Mouse (Mus musculus) heart, embryonic 10.5 days (tissue): ENCODE measurements around the gene Tlr2. TPM values are rescaled to one million over a fixed set of nuclear protein-coding genes. Genes with fewer than 3 reads are reported as not detected.
"Not testable (repeated sequence)": the region's sequence is repeated elsewhere in the genome, so short reads cannot be mapped to it uniquely, and the experiment has no call there.

ENCODE experiments used
- DNase-seq: peaks from one replicate; pipeline ENCODE4 v3.0.0-alpha.2; 2017; ENCODE audit warnings: low spot score
- H3K27ac ChIP-seq: fragments of 300-500 bp; sonication (generic); 2 replicates; pipeline ENCODE4 v1.5.1; 2016; ENCODE audit warnings: mild to moderate bottlenecking
- H3K27me3 ChIP-seq: fragments of 300-500 bp; sonication (generic); 2 replicates; pipeline ENCODE4 v1.6.1; 2016; ENCODE audit warnings: mild to moderate bottlenecking; ENCODE audit not compliant: poor library complexity, insufficient read depth, severe bottlenecking
- H3K36me3 ChIP-seq: fragments of 300-500 bp; sonication (generic); 2 replicates; pipeline ENCODE4 v1.6.1; 2016; ENCODE audit warnings: mild to moderate bottlenecking, moderate library complexity
- H3K4me1 ChIP-seq: fragments of 300-500 bp; sonication (generic); 2 replicates; pipeline ENCODE4 v1.6.1; 2016; ENCODE audit warnings: mild to moderate bottlenecking
- H3K4me3 ChIP-seq: fragments of 300-500 bp; sonication (generic); 2 replicates; pipeline ENCODE4 v1.5.1; 2016; ENCODE audit warnings: mild to moderate bottlenecking, moderate library complexity
- H3K9me3 ChIP-seq: fragments of 300-500 bp; sonication (generic); 2 replicates; pipeline ENCODE4 v1.6.1; 2016; ENCODE audit warnings: mild to moderate bottlenecking, moderate library complexity
- WGBS: fragments of 180-500 bp; shearing (Covaris S2); methylation state at CpG from one replicate; pipeline ENCODE4 v1.1.7; 2016; 5-methylcytosine and 5-hydroxymethylcytosine counted together
- polyA plus RNA-seq: library from polyadenylated mRNA; unstranded; fragments of >200 nt; fragmentation: Nextera tagmentation; extraction: Ambion mirVana; gene quantifications from 2 replicates; pipeline ENCODE4 v1.2.1, GENCODE M21; 2016

Gene Tlr2
- 1.8 and 1.9 TPM in 2 replicates for polyA plus RNA-seq

DNA sequence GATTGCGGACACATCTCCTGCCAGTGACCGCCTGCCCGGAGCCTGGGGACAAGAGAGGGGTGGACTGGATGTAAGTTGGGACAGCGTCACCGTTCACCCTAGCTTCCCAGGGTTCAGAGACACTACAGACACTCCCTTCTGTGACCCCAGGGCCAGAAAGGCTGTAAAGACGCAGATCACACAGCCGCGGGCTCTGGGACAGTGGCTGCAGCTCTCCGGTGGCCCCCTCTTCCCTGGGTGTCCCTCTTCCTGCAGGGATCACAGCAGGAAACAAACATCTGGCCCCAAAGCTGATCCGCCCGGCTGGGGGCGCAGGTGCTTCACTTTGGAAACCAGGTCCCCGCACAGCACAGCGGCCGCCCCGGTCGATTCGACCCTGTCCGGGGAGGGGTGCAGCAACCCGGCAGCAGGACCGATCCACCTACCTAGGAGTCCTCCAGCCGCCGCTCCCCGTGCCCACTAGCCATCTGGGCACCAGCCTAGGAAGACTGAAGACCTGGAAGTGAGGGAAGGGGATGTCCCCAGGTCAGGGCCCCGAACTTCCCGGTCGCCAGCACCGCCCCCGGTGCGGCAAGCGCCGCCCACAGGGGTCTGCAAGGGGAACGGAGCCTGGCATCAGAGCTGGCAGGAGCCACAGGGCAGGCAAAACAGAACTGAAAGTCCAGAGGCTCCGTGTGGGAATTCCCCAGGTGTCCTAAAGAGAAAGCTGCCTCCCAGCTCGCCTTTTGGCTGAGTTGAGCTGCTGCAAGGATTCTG, at the start of gene Tlr2:
TSS of gene Tlr2 (minus strand) at position 673 of the 756 bp plus-strand sequence.
- H3K4me1 ChIP-seq, result peaks cover 8% of the 10 kb centered on the region; the same call in 1 of the 2 replicates
- peak; percentile 87 for DNase-seq

DNA sequence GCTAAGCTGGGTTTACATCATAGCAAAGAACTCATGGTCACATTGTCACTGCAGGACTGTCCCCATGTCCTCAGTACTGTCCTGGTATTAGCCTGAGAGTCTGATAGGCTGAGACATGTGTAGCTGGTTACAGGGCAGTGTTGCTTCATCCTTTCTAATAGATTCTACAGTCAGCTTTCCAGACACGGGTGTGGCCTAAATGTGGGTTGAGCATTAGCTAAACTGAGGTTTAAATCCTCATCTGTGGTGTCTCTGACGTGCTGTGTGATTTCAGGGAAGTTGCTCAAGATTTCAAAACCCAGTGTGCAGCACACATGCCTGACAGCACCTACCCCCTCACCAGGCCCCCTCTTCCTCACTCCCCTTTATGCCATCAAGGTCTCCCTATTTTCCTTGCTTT, 43.6 kb upstream of the Tlr2 start:
- no peaks in the 10 kb centered on the region for H3K27me3 ChIP-seq
- WGBS, result 61% methylated on average over 2 of the region's 2 CpGs

More for the DNA sequence above, at the start of gene Tlr2:
- H3K4me3 ChIP-seq, result peak within 1 kb of the TSS; percentile 68
- no peaks in the 10 kb centered on the region for H3K36me3 ChIP-seq
- H3K27ac ChIP-seq, result peak within 1 kb of the TSS; percentile 86
- H3K27me3 ChIP-seq, result peaks cover 6% of the 10 kb centered on the region; the same call in 1 of the 2 replicates
- WGBS, result under 1% methylated on average over 35 of the region's 35 CpGs
- H3K9me3 ChIP-seq, result no peaks in the 10 kb centered on the region

DNA sequence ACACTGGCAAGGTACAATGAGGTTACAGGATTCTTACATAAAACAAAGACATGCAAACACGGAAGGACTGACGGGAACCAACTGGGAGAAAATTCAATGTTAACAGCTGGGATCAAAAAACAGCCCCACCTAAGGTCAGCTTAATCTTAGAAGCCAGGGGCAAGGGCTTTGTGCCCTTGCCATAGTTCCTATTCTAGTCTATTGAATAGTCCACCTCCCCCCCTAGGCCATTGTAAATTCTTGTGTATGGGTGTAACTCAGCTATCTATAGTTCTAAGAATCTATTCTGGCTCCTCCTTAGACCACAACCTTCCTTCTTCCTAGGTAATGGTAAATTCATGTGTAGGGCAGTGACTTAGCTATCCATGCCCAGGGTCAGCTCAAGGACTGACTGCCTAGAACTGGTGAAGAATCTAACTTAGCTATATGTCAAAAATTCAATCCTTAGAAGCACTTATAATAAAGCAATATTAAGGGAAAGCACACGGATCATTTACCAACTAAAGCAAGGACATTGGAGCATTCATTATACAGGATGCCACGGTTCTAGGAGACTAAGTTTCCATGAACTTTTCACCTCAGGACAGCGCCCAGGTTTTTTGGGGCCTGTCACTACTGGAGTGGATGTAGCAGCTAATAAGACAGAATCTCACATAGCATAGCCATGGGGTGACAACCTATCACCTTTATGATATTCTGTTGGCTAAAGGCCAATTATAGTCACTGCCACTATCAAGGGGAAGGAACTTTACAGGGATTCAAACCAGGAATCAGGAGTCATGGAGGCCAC, 37.9 kb upstream of the Tlr2 start:
- H3K4me3 ChIP-seq, H3K36me3 ChIP-seq, H3K4me1 ChIP-seq, H3K27ac ChIP-seq, H3K27me3 ChIP-seq, H3K9me3 ChIP-seq, DNase-seq: not testable (repeated sequence)
- 86% methylated on average over 5 of the region's 5 CpGs for WGBS

More for the DNA sequence above, 43.6 kb upstream of the Tlr2 start:
- no peak for DNase-seq
- H3K9me3 ChIP-seq, result no peaks in the 10 kb centered on the region
- no peak overlapping the region for H3K4me3 ChIP-seq
- no peaks in the 10 kb centered on the region for H3K36me3 ChIP-seq
- no peaks in the 10 kb centered on the region for H3K4me1 ChIP-seq
- no peak overlapping the region for H3K27ac ChIP-seq

- Histone ChIP-seq H3K4me1 (no peaks in the 10 kb centered on the region), H3K36me3 (no peaks in the 10 kb centered on the region), H3K27me3 (no peaks in the 10 kb centered on the region), H3K9me3 (no peaks in the 10 kb centered on the region), H3K4me3 (no peak overlapping the region), H3K27ac (no peak overlapping the region)
- 88% methylated on average over 4 of the region's 4 CpGs for WGBS
- DNase-seq, result no peak
These were observed 37.2 kb upstream of the Tlr2 start for GRCm38 (mm10) chr3:83878801-83879200.

GRCm38 (mm10) chr3:83876299-83876698, 34.7 kb upstream of the Tlr2 start:
- H3K4me1 ChIP-seq, result no peaks in the 10 kb centered on the region
- no peaks in the 10 kb centered on the region for H3K27me3 ChIP-seq
- H3K9me3 ChIP-seq, result no peaks in the 10 kb centered on the region
- no peak for DNase-seq
- 66% methylated on average over 4 of the region's 4 CpGs for WGBS
- no peak overlapping the region for H3K27ac ChIP-seq
- no peaks in the 10 kb centered on the region for H3K36me3 ChIP-seq
- H3K4me3 ChIP-seq, result no peak overlapping the region

GRCm38 (mm10) chr3:83875078-83875477, 33.5 kb upstream of the Tlr2 start:
- not testable (repeated sequence) for H3K4me1 ChIP-seq, H3K4me3 ChIP-seq, H3K9me3 ChIP-seq, H3K27me3 ChIP-seq, H3K27ac ChIP-seq, DNase-seq, H3K36me3 ChIP-seq
- WGBS, result 87% methylated on average over 2 of the region's 2 CpGs

DNA sequence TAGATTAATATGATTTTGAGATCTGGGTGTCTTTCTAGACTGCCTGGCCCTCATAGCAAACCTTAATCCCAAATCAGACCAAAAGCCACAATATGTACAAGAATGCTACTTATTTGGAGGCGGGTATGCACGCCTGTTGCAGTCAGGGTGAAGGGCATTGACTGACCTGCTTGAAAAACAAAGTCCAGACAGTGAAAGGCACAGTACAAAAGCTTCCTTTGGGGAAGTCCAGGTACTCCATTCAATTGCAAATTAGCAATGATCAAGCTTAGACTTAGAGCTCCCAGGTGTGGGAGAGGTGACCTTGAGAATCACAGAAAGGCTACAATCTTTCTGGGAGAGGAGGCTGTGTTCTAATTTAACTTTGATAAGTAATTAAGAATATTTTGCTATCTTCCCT, 31.3 kb upstream of the Tlr2 start:
- H3K4me3 ChIP-seq, DNase-seq, H3K36me3 ChIP-seq, H3K4me1 ChIP-seq, H3K27me3 ChIP-seq, H3K9me3 ChIP-seq, H3K27ac ChIP-seq: not testable (repeated sequence)
- 84% methylated on average over 2 of the region's 2 CpGs for WGBS

DNA sequence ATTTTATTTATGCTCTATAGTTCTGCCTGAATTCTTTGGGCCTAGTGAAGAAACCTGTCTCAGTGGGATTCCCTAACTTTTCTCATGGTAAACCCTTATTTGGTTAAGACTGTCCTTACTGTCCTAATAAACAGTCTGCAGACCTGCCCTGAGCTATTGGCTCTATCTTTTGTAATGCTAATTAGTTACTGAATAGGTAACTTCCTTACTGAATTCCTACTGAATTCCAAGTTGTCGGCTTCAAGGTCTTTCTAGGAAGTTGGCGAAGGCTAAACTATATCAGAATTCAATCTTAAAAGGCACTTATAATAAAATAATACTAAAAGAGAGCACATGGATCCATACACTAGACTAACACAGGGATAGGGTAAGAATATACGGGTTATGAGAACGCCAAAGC, 30.4 kb upstream of the Tlr2 start:
- not testable (repeated sequence) for H3K9me3 ChIP-seq, H3K27ac ChIP-seq
- 86% methylated on average over 4 of the region's 4 CpGs for WGBS

DNA sequence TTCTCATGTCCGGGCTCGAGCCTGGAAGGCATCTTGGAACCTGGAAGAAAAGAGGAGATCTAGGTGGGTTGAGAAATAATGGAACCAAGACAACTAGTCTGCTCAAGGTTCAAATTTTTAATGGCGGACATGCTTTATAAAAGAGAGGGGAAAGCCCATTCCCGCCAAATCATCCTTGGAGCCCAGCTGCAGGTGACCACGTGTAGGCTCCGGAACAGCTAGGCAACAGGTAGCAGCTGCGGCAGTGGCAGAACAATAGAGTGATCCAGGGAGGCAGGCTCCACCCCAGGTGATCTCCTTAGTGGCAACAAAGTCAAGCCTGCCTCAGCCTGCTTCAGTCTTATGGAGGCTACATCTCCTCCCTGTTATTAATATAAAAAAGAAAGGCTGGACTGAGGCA, 30.0 kb upstream of the Tlr2 start:
- H3K4me1 ChIP-seq, H3K9me3 ChIP-seq, H3K27me3 ChIP-seq, H3K4me3 ChIP-seq, H3K27ac ChIP-seq, H3K36me3 ChIP-seq, DNase-seq: not testable (repeated sequence)
- WGBS, result 83% methylated on average over 7 of the region's 7 CpGs

More for the DNA sequence above, 30.4 kb upstream of the Tlr2 start:
- not testable (repeated sequence) for H3K4me3 ChIP-seq, H3K36me3 ChIP-seq, H3K4me1 ChIP-seq, H3K27me3 ChIP-seq, DNase-seq

DNA sequence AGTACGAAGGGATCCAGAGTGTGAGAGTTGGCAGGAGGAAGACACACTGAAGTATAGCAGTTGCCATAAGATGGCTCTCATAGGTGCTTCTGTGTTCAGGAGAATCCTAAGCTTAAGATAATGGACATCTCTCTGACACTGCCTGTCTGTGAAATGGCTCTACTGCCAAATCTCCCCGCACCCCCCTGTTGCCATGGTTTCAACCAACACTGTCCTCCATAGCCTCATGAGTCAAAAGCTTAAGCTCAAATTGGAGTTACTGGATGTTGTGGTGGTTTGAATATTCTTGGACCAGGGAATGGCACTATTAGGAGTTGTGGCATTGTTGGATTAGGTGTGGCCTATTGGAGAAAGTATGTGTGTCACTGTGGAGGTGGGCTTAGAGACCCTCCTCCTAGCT, 28.2 kb upstream of the Tlr2 start:
- 88% methylated on average over 2 of the region's 2 CpGs for WGBS

GRCm38 (mm10) chr3:83867026-83867425, 25.5 kb upstream of the Tlr2 start:
- H3K4me1 ChIP-seq, result peaks cover 15% of the 10 kb centered on the region
- H3K9me3 ChIP-seq, DNase-seq, H3K4me3 ChIP-seq, H3K27me3 ChIP-seq, H3K27ac ChIP-seq, H3K36me3 ChIP-seq: not testable (repeated sequence)

More for the DNA sequence above, 28.2 kb upstream of the Tlr2 start:
- DNase-seq, result no peak
- Histone ChIP-seq H3K27me3 (no peaks in the 10 kb centered on the region), H3K27ac (no peak overlapping the region), H3K4me1 (no peaks in the 10 kb centered on the region), H3K4me3 (no peak overlapping the region), H3K9me3 (no peaks in the 10 kb centered on the region), H3K36me3 (no peaks in the 10 kb centered on the region)

- Histone ChIP-seq H3K27me3 (no peaks in the 10 kb centered on the region), H3K4me1 (peaks cover 15% of the 10 kb centered on the region), H3K27ac (no peak overlapping the region), H3K4me3 (no peak overlapping the region), H3K9me3 (no peaks in the 10 kb centered on the region), H3K36me3 (no peaks in the 10 kb centered on the region)
- 84% methylated on average over 2 of the region's 2 CpGs for WGBS
- DNase-seq, result no peak
These were observed 23.6 kb upstream of the Tlr2 start for GRCm38 (mm10) chr3:83865216-83865615.

DNA sequence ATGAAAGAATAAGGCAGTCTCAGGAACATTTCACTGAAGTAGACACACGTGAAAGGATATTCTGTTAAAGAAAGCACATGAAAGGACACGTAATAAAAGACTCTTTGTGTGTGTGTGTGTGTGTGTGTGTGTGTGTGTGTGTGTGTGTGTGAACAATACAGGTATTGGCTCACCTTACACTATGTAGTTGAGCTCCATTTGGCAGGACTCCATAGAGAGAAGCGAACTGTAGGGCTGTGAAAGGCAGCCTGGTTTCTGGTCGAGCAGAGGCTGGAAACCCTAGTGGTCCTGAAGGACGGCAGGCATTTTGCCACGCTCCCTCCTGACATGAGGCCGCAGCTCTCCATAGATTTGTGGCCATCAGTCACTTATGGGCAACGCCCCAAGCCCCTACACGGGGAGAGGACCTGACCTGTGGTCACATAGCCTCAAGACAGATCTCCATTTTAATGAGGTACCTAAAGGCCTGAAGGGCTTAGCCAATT, 22.5 kb upstream of the Tlr2 start:
- peaks cover 15% of the 10 kb centered on the region for H3K4me1 ChIP-seq

More for the DNA sequence above, 22.5 kb upstream of the Tlr2 start:
- DNase-seq, result no peak
- no peaks in the 10 kb centered on the region for H3K36me3 ChIP-seq
- H3K9me3 ChIP-seq, result no peaks in the 10 kb centered on the region
- no peaks in the 10 kb centered on the region for H3K27me3 ChIP-seq
- WGBS, result 81% methylated on average over 9 of the region's 9 CpGs
- no peak overlapping the region for H3K27ac ChIP-seq
- H3K4me3 ChIP-seq, result no peak overlapping the region
